Mouse (Mus musculus) lung, embryonic 16.5 days (tissue): ENCODE data around the gene Slc8a1. TPM values are rescaled to one million over a fixed set of nuclear protein-coding genes. Genes with fewer than 3 reads are reported as not detected.

Experiments
- ATAC-seq: fragments of 200-750 bp; cut with Nextera tagmentation; 2 replicates; pipeline ENCODE4 v1.8.0; 2017; ENCODE audit warnings: low read depth, mild to moderate bottlenecking, moderate library complexity
- H3K27ac ChIP-seq: fragments of 300-500 bp; sonication (generic); 2 replicates; pipeline ENCODE4 v1.5.1; 2014; ENCODE audit warnings: mild to moderate bottlenecking, control low read depth, low read length
- H3K27me3 ChIP-seq: fragments of 300-500 bp; sonication (generic); 2 replicates; pipeline ENCODE4 v1.6.1; 2014; ENCODE audit warnings: low read depth, low read length, mixed read lengths; ENCODE audit not compliant: control insufficient read depth, insufficient read depth
- H3K36me3 ChIP-seq: fragments of 300-500 bp; sonication (generic); 2 replicates; pipeline ENCODE4 v1.6.1; 2014; ENCODE audit warnings: low read length; ENCODE audit not compliant: control insufficient read depth, insufficient read depth
- H3K4me1 ChIP-seq: fragments of 300-500 bp; sonication (generic); replicated peaks from 2 replicates; pipeline ENCODE4 v1.6.1; 2014; ENCODE audit warnings: low read length, mixed read lengths; ENCODE audit not compliant: control insufficient read depth, insufficient read depth
- H3K4me2 ChIP-seq: fragments of 300-500 bp; sonication (generic); 2 replicates; pipeline ENCODE4 v1.6.1; 2014; ENCODE audit warnings: low read depth, low read length, control low read depth
- H3K4me3 ChIP-seq: fragments of 300-500 bp; sonication (generic); 2 replicates; pipeline ENCODE4 v1.5.1; 2014; ENCODE audit warnings: mild to moderate bottlenecking, low read length, control low read depth
- H3K9ac ChIP-seq: fragments of 300-500 bp; sonication (generic); 2 replicates; pipeline ENCODE4 v1.6.1; 2014; ENCODE audit warnings: low read length, control low read depth
- H3K9me3 ChIP-seq: fragments of 300-500 bp; sonication (generic); 2 replicates; pipeline ENCODE4 v1.6.1; 2016; ENCODE audit warnings: low read length; ENCODE audit not compliant: control insufficient read depth
- WGBS: fragments of 180-500 bp; shearing (Covaris S2); extraction: QIAGEN DNeasy Blood & Tissue Kit; methylation state at CpG from one replicate; pipeline ENCODE4 v1.1.7; 2014; 5-methylcytosine and 5-hydroxymethylcytosine counted together
- polyA plus RNA-seq: library from polyadenylated mRNA; unstranded; fragments of >200 nt; fragmentation: Nextera tagmentation; extraction: Ambion mirVana; gene quantifications from 2 replicates; pipeline ENCODE4 v1.2.1, GENCODE M21; 2015

Gene Slc8a1
- polyA plus RNA-seq, 1 experiment from 2014 or later: 5.8 TPM

DNA sequence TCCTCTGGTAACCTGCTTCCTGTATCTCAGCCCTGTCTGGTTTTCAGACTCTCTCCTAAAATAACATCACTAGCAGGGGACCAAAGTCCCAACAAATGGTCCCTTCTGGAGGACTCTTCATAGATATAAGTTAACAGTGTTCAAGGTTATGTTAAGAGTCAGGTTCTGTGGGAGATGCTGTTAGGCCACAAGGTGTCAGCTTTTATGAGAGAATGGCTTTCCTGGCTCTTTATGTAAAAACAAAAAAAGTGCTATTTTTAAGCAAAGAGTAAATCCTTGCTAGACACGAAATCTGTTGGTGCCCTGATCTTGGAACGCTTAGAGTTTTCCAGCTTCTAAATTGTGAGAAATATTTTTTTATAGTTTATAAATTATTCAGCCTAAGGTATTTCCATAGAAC is 377.6 kb downstream of the Slc8a1 start:
- no peak overlapping the region for H3K4me3 ChIP-seq
- H3K4me2 ChIP-seq: no peak overlapping the region
- H3K4me1 ChIP-seq: no peaks in the 10 kb centered on the region
- H3K27ac ChIP-seq: no peak overlapping the region
- H3K9me3 ChIP-seq: no peaks in the 10 kb centered on the region
- no peaks in the 10 kb centered on the region for H3K36me3 ChIP-seq
- WGBS: 68% methylated on average over 2 of the region's 2 CpGs
- H3K27me3 ChIP-seq: no peaks in the 10 kb centered on the region
- no peak overlapping the region for H3K9ac ChIP-seq
- ATAC-seq: no peak

DNA sequence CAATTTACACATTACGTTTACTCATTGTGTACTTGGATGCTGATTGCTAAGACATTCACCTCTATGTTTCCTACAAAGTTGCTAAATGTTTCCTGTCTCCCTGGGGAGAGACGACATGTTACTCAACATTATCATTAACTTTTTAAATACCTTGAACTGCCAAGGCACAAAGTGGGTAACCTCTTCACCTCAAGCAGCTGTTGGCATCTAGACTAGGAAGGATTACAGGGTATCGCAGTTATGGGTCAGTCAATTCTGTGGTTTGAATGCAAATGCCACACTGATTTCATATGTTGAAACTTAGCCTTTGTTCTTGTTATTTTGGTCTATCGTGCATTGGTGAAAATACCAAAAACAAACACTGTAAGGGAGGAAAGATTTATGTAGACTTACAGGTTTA is 378.1 kb downstream of the Slc8a1 start:
- ATAC-seq: no peak
- H3K4me2 ChIP-seq: no peak overlapping the region
- no peaks in the 10 kb centered on the region for H3K27me3 ChIP-seq
- H3K4me1 ChIP-seq: no peaks in the 10 kb centered on the region
- no peaks in the 10 kb centered on the region for H3K36me3 ChIP-seq
- no peak overlapping the region for H3K9ac ChIP-seq
- no peak overlapping the region for H3K27ac ChIP-seq
- H3K9me3 ChIP-seq: peaks cover 2% of the 10 kb centered on the region
- no peak overlapping the region for H3K4me3 ChIP-seq
- WGBS: 70% methylated on average over 4 of the region's 4 CpGs

- ATAC-seq: no peak
- 64% methylated on average over 7 of the region's 7 CpGs for WGBS
- Histone ChIP-seq H3K36me3 (no peaks in the 10 kb centered on the region), H3K4me2 (no peak overlapping the region), H3K27ac (no peak overlapping the region), H3K27me3 (no peaks in the 10 kb centered on the region), H3K4me1 (no peaks in the 10 kb centered on the region), H3K9ac (no peak overlapping the region), H3K4me3 (no peak overlapping the region), H3K9me3 (no peaks in the 10 kb centered on the region)
Measured at GRCm38 (mm10) chr17:81336024-81336754, 402.0 kb downstream of the Slc8a1 start.

- WGBS: 39% methylated on average over 1 of the region's 1 CpGs
- H3K4me2 ChIP-seq: no peak overlapping the region
- no peak overlapping the region for H3K27ac ChIP-seq
- no peaks in the 10 kb centered on the region for H3K9me3 ChIP-seq
- no peaks in the 10 kb centered on the region for H3K36me3 ChIP-seq
- H3K4me1 ChIP-seq: no peaks in the 10 kb centered on the region
- no peaks in the 10 kb centered on the region for H3K27me3 ChIP-seq
- H3K4me3 ChIP-seq: no peak overlapping the region
- ATAC-seq: no peak
- no peak overlapping the region for H3K9ac ChIP-seq
Measured at GRCm38 (mm10) chr17:81335526-81335925, 402.7 kb downstream of the Slc8a1 start.
